Mouse (Mus musculus): ENCODE data around the gene P2rx6.
"Not testable (repeated sequence)": the region's sequence is repeated elsewhere in the genome, so short reads cannot be mapped to it uniquely, and the experiment has no call there.

P2rx6 gene

GRCm38 (mm10) chr16:17561128-17561750 is 446 bp upstream of the P2rx6 start, which contains the start of gene Lrrc74b:
TSS of gene Lrrc74b (minus strand) at chr16:17561247.
- DNase-seq (ENCODE audit: low spot score in 2 of 2): peak in 1 of 2 experiments; percentile 58

GRCm38 (mm10) chr16:17563580-17563979 is 1.9 kb downstream of the P2rx6 start:
- DNase-seq (ENCODE audit: low spot score in 2 of 2): no peak

- DNase-seq (ENCODE audit: low spot score in 2 of 2): no peak
Observed at GRCm38 (mm10) chr16:17564221-17564620, 2.5 kb downstream of the P2rx6 start.

- DNase-seq (ENCODE audit: low spot score in 2 of 2): no peak
Observed at GRCm38 (mm10) chr16:17564771-17565170, 3.1 kb downstream of the P2rx6 start.

- DNase-seq (ENCODE audit: low spot score in 2 of 2): no peak
Observed at GRCm38 (mm10) chr16:17566186-17566585, 4.5 kb downstream of the P2rx6 start.

- peak in 1 of 2 experiments; percentile 30 for DNase-seq (ENCODE audit: low spot score in 2 of 2)
Observed at GRCm38 (mm10) chr16:17575870-17576824, 14.5 kb downstream of the P2rx6 start.

GRCm38 (mm10) chr16:17576825-17577215 is 15.1 kb downstream of the P2rx6 start:
- no peak for DNase-seq (ENCODE audit: low spot score in 2 of 2)

GRCm38 (mm10) chr16:17583064-17583463 is 21.4 kb downstream of the P2rx6 start, which contains the start of gene Slc7a4:
TSS of gene Slc7a4 (minus strand) at chr16:17583214.
- peak in 1 of 2 experiments; percentile 71 for DNase-seq (ENCODE audit: low spot score in 2 of 2)

- DNase-seq (ENCODE audit: low spot score in 2 of 2): no peak
Observed at GRCm38 (mm10) chr16:17584555-17584954, 22.9 kb downstream of the P2rx6 start.

- no peak for DNase-seq (ENCODE audit: low spot score in 2 of 2)
Observed at GRCm38 (mm10) chr16:17590731-17591130, 29.0 kb downstream of the P2rx6 start.

- DNase-seq (ENCODE audit: low spot score in 2 of 2): no peak
Observed at GRCm38 (mm10) chr16:17600944-17601562, 39.4 kb downstream of the P2rx6 start.

GRCm38 (mm10) chr16:17604941-17605340 is 43.3 kb downstream of the P2rx6 start:
- no peak for DNase-seq (ENCODE audit: low spot score in 2 of 2)

GRCm38 (mm10) chr16:17605684-17606083 is 44.0 kb downstream of the P2rx6 start:
- no peak for DNase-seq (ENCODE audit: low spot score in 2 of 2)

- DNase-seq (ENCODE audit: low spot score in 2 of 2): no peak
Observed at GRCm38 (mm10) chr16:17611383-17611782, 49.7 kb downstream of the P2rx6 start.

- DNase-seq (ENCODE audit: low spot score in 2 of 2): not testable (repeated sequence)
Observed at GRCm38 (mm10) chr16:17614740-17615139, 53.1 kb downstream of the P2rx6 start.

- DNase-seq (ENCODE audit: low spot score in 2 of 2): no peak
Observed at GRCm38 (mm10) chr16:17616212-17616611, 54.5 kb downstream of the P2rx6 start.

GRCm38 (mm10) chr16:17617922-17618565 is 56.4 kb downstream of the P2rx6 start:
- DNase-seq (ENCODE audit: low spot score in 2 of 2): peak; percentile 68 to 86

GRCm38 (mm10) chr16:17619198-17620105 is 57.8 kb downstream of the P2rx6 start, which contains the start of gene Smpd4:
TSS of gene Smpd4 (plus strand) at chr16:17619354.
- DNase-seq (ENCODE audit: low spot score in 2 of 2): peak; percentile 96 to 98

GRCm38 (mm10) chr16:17621936-17622335 is 60.3 kb downstream of the P2rx6 start:
- DNase-seq (ENCODE audit: low spot score in 2 of 2): no peak

- peak in 1 of 2 experiments; percentile 56 for DNase-seq (ENCODE audit: low spot score in 2 of 2)
Observed at GRCm38 (mm10) chr16:17625488-17626268, 64.0 kb downstream of the P2rx6 start.
